Comparison of ENCODE assay signal across 20 mouse cellular contexts in the genomic region with DNA sequence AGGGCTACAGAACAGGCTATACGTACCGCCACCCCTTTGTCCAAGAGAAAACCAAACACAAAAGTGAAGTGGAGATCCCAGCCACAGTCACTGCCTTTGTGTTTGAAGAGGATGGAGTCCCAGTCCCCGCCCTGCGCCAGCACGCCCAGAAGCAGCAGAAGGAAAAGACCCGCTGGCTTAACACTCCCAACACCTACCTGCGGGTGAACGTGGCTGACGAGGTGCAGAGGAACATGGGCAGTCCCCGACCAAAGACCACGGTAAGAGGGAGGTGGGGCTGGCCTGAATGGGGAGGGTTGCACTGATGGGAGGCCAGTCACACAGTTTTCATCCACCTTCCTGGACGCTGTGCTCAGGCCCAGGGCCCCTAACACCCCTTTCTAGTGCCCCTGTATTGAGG.
"Had no signal": no experiment of that assay in that cellular context is flagged by ENCODE, and none has a peak within 500 bp of the region (broad histone marks: within the 10 kb centered on the region; RNA-seq: fewer than 3 reads in every experiment).

No protein-coding gene starts in this region.

- H3K4me1 ChIP-seq: limb, embryonic 15.5 days; neural tube, embryonic 15.5 days had no signal

- H3K4me3 ChIP-seq: limb, embryonic 15.5 days; liver, embryonic 12.5 days; midbrain, embryonic 10.5 days; midbrain, embryonic 12.5 days; myocyte; neural tube, embryonic 13.5 days; neural tube, embryonic 15.5 days had no signal

- H3K4me2 ChIP-seq: limb, embryonic 15.5 days; liver, embryonic 12.5 days; midbrain, embryonic 12.5 days; neural tube, embryonic 13.5 days; neural tube, embryonic 15.5 days had no signal

- H3K9ac ChIP-seq: limb, embryonic 15.5 days; liver, embryonic 12.5 days; liver, embryonic 14.5 days; midbrain, embryonic 12.5 days; neural tube, embryonic 13.5 days; neural tube, embryonic 15.5 days had no signal

- ATAC-seq: liver, embryonic 12.5 days; lung, postnatal 0 days; midbrain, embryonic 16.5 days had no signal

- H3K27me3 ChIP-seq: liver, embryonic 12.5 days; midbrain, embryonic 12.5 days; neural tube, embryonic 13.5 days; neural tube, embryonic 15.5 days had no signal

- H3K27ac ChIP-seq: limb, embryonic 15.5 days; liver, embryonic 12.5 days; liver, embryonic 14.5 days; midbrain, embryonic 10.5 days; midbrain, embryonic 12.5 days; neural tube, embryonic 13.5 days; neural tube, embryonic 15.5 days had no signal

- H3K36me3 ChIP-seq: limb, embryonic 15.5 days had no signal

- H3K9me3 ChIP-seq: limb, embryonic 15.5 days; liver, embryonic 12.5 days; midbrain, embryonic 10.5 days; midbrain, embryonic 12.5 days; neural tube, embryonic 13.5 days; neural tube, embryonic 15.5 days had no signal

- DNase-seq: lung, adult 18-20 months; lung, postnatal 4 days; midbrain, embryonic 14.5 days; retina, postnatal 1 day; right cerebral cortex, postnatal 14 days; right cerebral cortex, postnatal 4 days; spleen, adult 18-20 months; thymus, adult 18-20 months; thymus, postnatal 14 days; thymus, postnatal 36 days had no signal
